Mouse (Mus musculus): ENCODE measurements around the gene Tnfsf11. TPM values are rescaled to one million over a fixed set of nuclear protein-coding genes. Genes with fewer than 3 reads are reported as not detected.

Gene Tnfsf11
- polyA plus RNA-seq, 1 experiment = 0.11 TPM

GRCm38 (mm10) chr14:78287906-78288800 is 19.7 kb downstream of the Tnfsf11 start:
- no peaks in the 10 kb centered on the region for H3K27me3 ChIP-seq (ENCODE audit: control insufficient read depth, insufficient read depth, insufficient read length)
- no peak for TF ChIP-seq MAX (IDR thresholded peaks at IDR 0.05)
- TF ChIP-seq USF1 (IDR thresholded peaks at IDR 0.05; ENCODE audit: low read depth) = no peak
- peak; percentile 32 for TF ChIP-seq CTCF (IDR thresholded peaks at IDR 0.05; ENCODE audit: control insufficient read depth, insufficient read depth, insufficient read length)
- no peak for TF ChIP-seq FOSL1 (IDR thresholded peaks at IDR 0.05; ENCODE audit: insufficient read depth, low read length, poor library complexity, severe bottlenecking)
- TF ChIP-seq MYOG (IDR thresholded peaks at IDR 0.05; ENCODE audit: control insufficient read depth, extremely low read depth, insufficient read length) = no peak
- TF ChIP-seq CEBPB (IDR thresholded peaks at IDR 0.05; ENCODE audit: low read depth) = peak; percentile 31
- TF ChIP-seq MYOD1 (IDR thresholded peaks at IDR 0.05; ENCODE audit: control insufficient read depth, insufficient read length, low read depth) = no peak
- H3K79me3 ChIP-seq (ENCODE audit: low read depth) = no peaks in the 10 kb centered on the region
- H3K4me3 ChIP-seq (ENCODE audit: insufficient read depth, poor library complexity, severe bottlenecking) = no peak overlapping the region
- H3ac ChIP-seq (ENCODE audit: control insufficient read depth, insufficient read length, low read depth) = no peak overlapping the region
- no peaks in the 10 kb centered on the region for H3K79me2 ChIP-seq (ENCODE audit: control insufficient read depth, insufficient read depth)
- H3K36me3 ChIP-seq (ENCODE audit: control insufficient read depth, insufficient read depth) = no peaks in the 10 kb centered on the region

- no peak for TF ChIP-seq FOSL1 (IDR thresholded peaks at IDR 0.05; ENCODE audit: insufficient read depth, low read length, poor library complexity, severe bottlenecking)
- H3K36me3 ChIP-seq (ENCODE audit: control insufficient read depth, insufficient read depth) = no peaks in the 10 kb centered on the region
- no peak overlapping the region for H3ac ChIP-seq (ENCODE audit: control insufficient read depth, insufficient read length, low read depth)
- H3K27me3 ChIP-seq (ENCODE audit: control insufficient read depth, insufficient read depth, insufficient read length) = no peaks in the 10 kb centered on the region
- H3K79me2 ChIP-seq (ENCODE audit: control insufficient read depth, insufficient read depth) = no peaks in the 10 kb centered on the region
- no peaks in the 10 kb centered on the region for H3K79me3 ChIP-seq (ENCODE audit: low read depth)
- H3K4me3 ChIP-seq (ENCODE audit: insufficient read depth, poor library complexity, severe bottlenecking) = no peak overlapping the region
Measured at GRCm38 (mm10) chr14:78286011-78286548, 21.8 kb downstream of the Tnfsf11 start.

- no peaks in the 10 kb centered on the region for H3K79me3 ChIP-seq (ENCODE audit: low read depth)
- TF ChIP-seq MAX (IDR thresholded peaks at IDR 0.05) (no peak), MYOG (IDR thresholded peaks at IDR 0.05; ENCODE audit: control insufficient read depth, extremely low read depth, insufficient read length) (no peak), CTCF (IDR thresholded peaks at IDR 0.05; ENCODE audit: control insufficient read depth, insufficient read depth, insufficient read length) (no peak), USF1 (IDR thresholded peaks at IDR 0.05; ENCODE audit: low read depth) (no peak), MYOD1 (IDR thresholded peaks at IDR 0.05; ENCODE audit: control insufficient read depth, insufficient read length, low read depth) (no peak), CEBPB (IDR thresholded peaks at IDR 0.05; ENCODE audit: low read depth) (no peak), FOSL1 (IDR thresholded peaks at IDR 0.05; ENCODE audit: insufficient read depth, low read length, poor library complexity, severe bottlenecking) (no peak)
Measured at GRCm38 (mm10) chr14:78282490-78282889, 25.4 kb downstream of the Tnfsf11 start.

GRCm38 (mm10) chr14:78276395-78276930 is 31.4 kb downstream of the Tnfsf11 start:
- Histone ChIP-seq H3K36me3 (ENCODE audit: control insufficient read depth, insufficient read depth) (no peaks in the 10 kb centered on the region), H3K4me3 (ENCODE audit: insufficient read depth, poor library complexity, severe bottlenecking) (no peak overlapping the region), H3K79me3 (ENCODE audit: low read depth) (no peaks in the 10 kb centered on the region), H3K27me3 (ENCODE audit: control insufficient read depth, insufficient read depth, insufficient read length) (no peaks in the 10 kb centered on the region), H3ac (ENCODE audit: control insufficient read depth, insufficient read length, low read depth) (peak overlapping the region; percentile 54), H3K79me2 (ENCODE audit: control insufficient read depth, insufficient read depth) (no peaks in the 10 kb centered on the region)
- TF ChIP-seq FOSL1 (IDR thresholded peaks at IDR 0.05; ENCODE audit: insufficient read depth, low read length, poor library complexity, severe bottlenecking) (no peak), MYOD1 (IDR thresholded peaks at IDR 0.05; ENCODE audit: control insufficient read depth, insufficient read length, low read depth) (no peak), USF1 (IDR thresholded peaks at IDR 0.05; ENCODE audit: low read depth) (no peak), CEBPB (IDR thresholded peaks at IDR 0.05; ENCODE audit: low read depth) (no peak), MAX (IDR thresholded peaks at IDR 0.05) (no peak), CTCF (IDR thresholded peaks at IDR 0.05; ENCODE audit: control insufficient read depth, insufficient read depth, insufficient read length) (no peak)

More at GRCm38 (mm10) chr14:78282490-78282889, 25.4 kb downstream of the Tnfsf11 start:
- no peak overlapping the region for H3K4me3 ChIP-seq (ENCODE audit: insufficient read depth, poor library complexity, severe bottlenecking)
- H3ac ChIP-seq (ENCODE audit: control insufficient read depth, insufficient read length, low read depth) = no peak overlapping the region
- no peaks in the 10 kb centered on the region for H3K27me3 ChIP-seq (ENCODE audit: control insufficient read depth, insufficient read depth, insufficient read length)
- H3K36me3 ChIP-seq (ENCODE audit: control insufficient read depth, insufficient read depth) = no peaks in the 10 kb centered on the region
- no peaks in the 10 kb centered on the region for H3K79me2 ChIP-seq (ENCODE audit: control insufficient read depth, insufficient read depth)

- Histone ChIP-seq H3K79me3 (ENCODE audit: low read depth) (no peaks in the 10 kb centered on the region), H3K36me3 (ENCODE audit: control insufficient read depth, insufficient read depth) (no peaks in the 10 kb centered on the region), H3ac (ENCODE audit: control insufficient read depth, insufficient read length, low read depth) (no peak overlapping the region), H3K27me3 (ENCODE audit: control insufficient read depth, insufficient read depth, insufficient read length) (no peaks in the 10 kb centered on the region), H3K79me2 (ENCODE audit: control insufficient read depth, insufficient read depth) (no peaks in the 10 kb centered on the region), H3K4me3 (ENCODE audit: insufficient read depth, poor library complexity, severe bottlenecking) (no peak overlapping the region)
- TF ChIP-seq MAX (IDR thresholded peaks at IDR 0.05) = no peak
Measured at GRCm38 (mm10) chr14:78274851-78275250, 33.0 kb downstream of the Tnfsf11 start.

- H3K27me3 ChIP-seq (ENCODE audit: control insufficient read depth, insufficient read depth, insufficient read length) = no peaks in the 10 kb centered on the region
- no peaks in the 10 kb centered on the region for H3K36me3 ChIP-seq (ENCODE audit: control insufficient read depth, insufficient read depth)
Measured at GRCm38 (mm10) chr14:78274146-78274545, 33.7 kb downstream of the Tnfsf11 start.

More at GRCm38 (mm10) chr14:78274146-78274545, 33.7 kb downstream of the Tnfsf11 start:
- no peaks in the 10 kb centered on the region for H3K79me3 ChIP-seq (ENCODE audit: low read depth)
- TF ChIP-seq CEBPB (IDR thresholded peaks at IDR 0.05; ENCODE audit: low read depth) = no peak
- no peak for TF ChIP-seq FOSL1 (IDR thresholded peaks at IDR 0.05; ENCODE audit: insufficient read depth, low read length, poor library complexity, severe bottlenecking)
- TF ChIP-seq USF1 (IDR thresholded peaks at IDR 0.05; ENCODE audit: low read depth) = no peak
- no peak for TF ChIP-seq CTCF (IDR thresholded peaks at IDR 0.05; ENCODE audit: control insufficient read depth, insufficient read depth, insufficient read length)
- no peak for TF ChIP-seq MAX (IDR thresholded peaks at IDR 0.05)
- TF ChIP-seq MYOG (IDR thresholded peaks at IDR 0.05; ENCODE audit: control insufficient read depth, extremely low read depth, insufficient read length) = no peak
- no peak for TF ChIP-seq MYOD1 (IDR thresholded peaks at IDR 0.05; ENCODE audit: control insufficient read depth, insufficient read length, low read depth)
- no peak overlapping the region for H3K4me3 ChIP-seq (ENCODE audit: insufficient read depth, poor library complexity, severe bottlenecking)
- no peaks in the 10 kb centered on the region for H3K79me2 ChIP-seq (ENCODE audit: control insufficient read depth, insufficient read depth)
- H3ac ChIP-seq (ENCODE audit: control insufficient read depth, insufficient read length, low read depth) = no peak overlapping the region
